Mouse (Mus musculus) E14TG2a.4 (cell line): ENCODE data around the gene Ncoa7.

Source experiments
- H3K27me3 ChIP-seq: 2 replicates; pipeline ENCODE4 v1.6.1; 2014; ENCODE audit warnings: low read length, control low read depth; ENCODE audit not compliant: insufficient read depth
- H3K36me3 ChIP-seq: 2 replicates; pipeline ENCODE4 v1.6.1; 2014; ENCODE audit warnings: low read length, control low read depth; ENCODE audit not compliant: insufficient read depth
- H3K4me1 ChIP-seq: replicated peaks from 2 replicates; pipeline ENCODE4 v1.6.1; 2014; ENCODE audit warnings: low read depth, low read length, control low read depth
- H3K4me3 ChIP-seq: replicated peaks from 2 replicates; pipeline ENCODE4 v1.5.1; 2014; ENCODE audit warnings: mild to moderate bottlenecking, low read length
- H3K9me3 ChIP-seq: 2 replicates; pipeline ENCODE4 v1.6.1; 2014; ENCODE audit warnings: low read length, control low read depth
- CTCF ChIP-seq: conservative IDR thresholded peaks from 2 replicates; pipeline ENCODE4 v1.5.1; 2014; ENCODE audit warnings: low read length
- NANOG ChIP-seq: IDR thresholded peaks from 2 replicates; pipeline ENCODE4 v1.6.1; 2014; ENCODE audit warnings: borderline replicate concordance, low read length, mixed read lengths
- POU5F1 ChIP-seq: IDR thresholded peaks from 2 replicates; pipeline ENCODE4 v1.6.1; 2014; ENCODE audit warnings: low read length, borderline replicate concordance

Ncoa7 gene

GRCm38 (mm10) chr10:30720556-30720955 lies 82.6 kb downstream of the Ncoa7 start:
- Histone ChIP-seq H3K27me3 (no peaks in the 10 kb centered on the region), H3K4me3 (no peak overlapping the region), H3K9me3 (no peaks in the 10 kb centered on the region), H3K4me1 (peaks cover 39% of the 10 kb centered on the region), H3K36me3 (peaks cover 15% of the 10 kb centered on the region)
- TF ChIP-seq NANOG (no peak), CTCF (no peak)

GRCm38 (mm10) chr10:30719947-30720346 lies 83.2 kb downstream of the Ncoa7 start:
- no peak for TF ChIP-seq POU5F1
- TF ChIP-seq CTCF: no peak
- no peak for TF ChIP-seq NANOG
- Histone ChIP-seq H3K27me3 (no peaks in the 10 kb centered on the region), H3K9me3 (no peaks in the 10 kb centered on the region), H3K36me3 (peaks cover 15% of the 10 kb centered on the region), H3K4me3 (no peak overlapping the region), H3K4me1 (peaks cover 33% of the 10 kb centered on the region)

DNA sequence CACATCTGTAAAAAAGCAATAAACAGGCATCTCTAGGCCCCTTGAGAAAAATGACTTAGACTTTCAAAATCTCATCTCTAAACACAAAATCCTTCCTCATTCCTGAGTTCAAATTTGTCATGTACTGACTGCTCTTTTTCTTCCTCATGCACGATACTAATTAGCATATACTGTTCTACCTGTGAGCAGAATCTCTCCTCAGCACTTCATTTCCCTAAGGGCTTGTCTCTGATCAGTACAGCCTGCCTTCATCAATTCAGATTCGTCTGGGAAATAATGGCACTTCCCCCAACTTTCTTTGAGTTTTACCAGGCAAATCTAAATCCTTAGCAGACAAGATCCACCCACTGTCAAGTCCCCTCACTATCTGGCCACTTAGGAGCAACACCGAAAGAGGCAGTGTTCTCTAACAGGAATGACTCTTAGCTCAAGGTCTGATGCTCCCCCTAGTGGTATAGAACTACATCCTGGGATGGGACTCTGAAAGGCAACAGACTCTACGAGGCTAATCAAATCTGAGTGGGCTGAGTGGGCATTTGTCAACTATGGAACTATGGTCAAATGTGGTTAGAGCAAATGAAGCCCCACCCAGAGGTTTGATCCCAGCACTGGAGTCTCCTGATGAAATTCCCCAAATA lies 84.3 kb downstream of the Ncoa7 start:
- Histone ChIP-seq H3K9me3 (no peaks in the 10 kb centered on the region), H3K4me1 (peaks cover 27% of the 10 kb centered on the region), H3K36me3 (peaks cover 15% of the 10 kb centered on the region), H3K27me3 (no peaks in the 10 kb centered on the region), H3K4me3 (no peak overlapping the region)
- TF ChIP-seq CTCF (peak; percentile 81), POU5F1 (no peak)

GRCm38 (mm10) chr10:30716171-30716570 lies 87.0 kb downstream of the Ncoa7 start:
- Histone ChIP-seq H3K9me3 (no peaks in the 10 kb centered on the region), H3K27me3 (no peaks in the 10 kb centered on the region), H3K4me3 (no peak overlapping the region), H3K36me3 (peaks cover 10% of the 10 kb centered on the region), H3K4me1 (peaks cover 27% of the 10 kb centered on the region)
- no peak for TF ChIP-seq NANOG
- TF ChIP-seq POU5F1: no peak
- TF ChIP-seq CTCF: no peak

GRCm38 (mm10) chr10:30712540-30712939 lies 90.6 kb downstream of the Ncoa7 start:
- no peak overlapping the region for H3K4me3 ChIP-seq
- H3K4me1 ChIP-seq: no peaks in the 10 kb centered on the region
- no peaks in the 10 kb centered on the region for H3K9me3 ChIP-seq
- no peak for TF ChIP-seq NANOG
- H3K27me3 ChIP-seq: no peaks in the 10 kb centered on the region
- no peaks in the 10 kb centered on the region for H3K36me3 ChIP-seq

DNA sequence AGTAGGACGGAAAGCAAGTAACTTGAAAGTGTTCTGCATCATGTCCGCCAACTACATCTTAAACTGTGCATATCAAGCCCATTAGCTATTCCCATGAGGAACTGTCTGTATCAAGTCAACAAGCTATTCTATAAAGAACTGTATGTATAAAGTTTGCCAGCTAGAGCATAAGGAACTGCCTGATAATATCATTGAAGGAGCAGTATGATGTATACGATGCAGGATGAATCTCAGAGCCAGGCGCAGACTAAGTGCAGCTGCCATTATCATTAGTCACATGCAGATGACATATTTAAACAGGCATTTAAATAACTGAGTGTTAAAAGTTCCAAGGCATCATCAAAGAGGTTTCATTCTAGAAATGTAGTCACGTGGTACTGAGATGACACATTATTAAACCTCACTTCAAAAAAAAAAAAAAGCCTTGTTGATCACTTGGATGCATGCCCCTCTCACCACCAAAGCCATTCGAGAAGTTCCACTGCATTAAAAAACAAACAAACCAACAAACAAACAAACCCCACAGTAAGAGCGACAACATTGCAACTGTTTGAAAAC lies 93.2 kb downstream of the Ncoa7 start:
- TF ChIP-seq POU5F1: no peak
- TF ChIP-seq NANOG: no peak
- TF ChIP-seq CTCF: no peak
- Histone ChIP-seq H3K27me3 (no peaks in the 10 kb centered on the region), H3K4me3 (no peak overlapping the region), H3K9me3 (no peaks in the 10 kb centered on the region), H3K4me1 (no peaks in the 10 kb centered on the region), H3K36me3 (no peaks in the 10 kb centered on the region)

DNA sequence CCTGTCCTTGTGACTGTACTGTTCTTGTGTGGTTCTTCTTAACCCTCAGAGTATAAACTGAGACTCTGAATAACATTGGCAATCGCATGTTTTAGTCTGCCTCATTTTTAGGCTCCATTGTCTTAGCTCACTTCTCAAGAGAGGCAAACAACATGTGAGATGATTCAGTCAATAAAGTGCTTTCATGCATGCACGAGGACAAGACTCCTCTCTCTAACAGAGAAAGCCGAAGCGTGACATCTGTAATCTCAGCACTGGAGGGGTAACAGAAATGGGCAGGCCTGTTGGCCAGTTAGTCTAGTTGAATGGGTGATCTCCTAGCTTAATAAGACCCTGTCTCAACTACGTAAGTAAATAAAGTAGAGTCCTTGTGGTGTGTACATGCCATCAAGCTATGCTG lies 95.1 kb downstream of the Ncoa7 start:
- Histone ChIP-seq H3K9me3 (no peaks in the 10 kb centered on the region), H3K27me3 (no peaks in the 10 kb centered on the region), H3K4me1 (no peaks in the 10 kb centered on the region), H3K4me3 (no peak overlapping the region), H3K36me3 (no peaks in the 10 kb centered on the region)
- TF ChIP-seq NANOG (no peak), POU5F1 (no peak), CTCF (no peak)

DNA sequence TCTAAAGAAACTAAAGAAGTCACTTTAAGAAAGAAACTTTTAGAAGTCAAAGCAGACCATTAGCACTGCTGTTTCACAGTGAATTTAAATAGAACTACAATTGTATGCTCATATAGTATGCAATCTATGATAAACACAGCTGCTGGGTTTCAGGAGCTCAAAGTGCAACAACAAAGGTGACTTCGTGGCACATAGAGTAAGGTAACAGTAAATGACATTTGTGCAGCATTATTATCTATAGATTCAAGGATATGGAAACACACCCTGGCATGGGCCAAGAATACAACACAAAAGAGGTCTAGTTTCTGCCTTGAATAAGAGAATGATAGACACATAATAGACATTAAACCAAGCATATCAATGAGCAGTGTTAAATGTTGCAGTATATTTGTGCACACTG lies 100.5 kb downstream of the Ncoa7 start:
- H3K4me1 ChIP-seq: no peaks in the 10 kb centered on the region
- no peaks in the 10 kb centered on the region for H3K36me3 ChIP-seq
- H3K27me3 ChIP-seq: no peaks in the 10 kb centered on the region
- no peak overlapping the region for H3K4me3 ChIP-seq
- TF ChIP-seq CTCF: no peak
- H3K9me3 ChIP-seq: no peaks in the 10 kb centered on the region

DNA sequence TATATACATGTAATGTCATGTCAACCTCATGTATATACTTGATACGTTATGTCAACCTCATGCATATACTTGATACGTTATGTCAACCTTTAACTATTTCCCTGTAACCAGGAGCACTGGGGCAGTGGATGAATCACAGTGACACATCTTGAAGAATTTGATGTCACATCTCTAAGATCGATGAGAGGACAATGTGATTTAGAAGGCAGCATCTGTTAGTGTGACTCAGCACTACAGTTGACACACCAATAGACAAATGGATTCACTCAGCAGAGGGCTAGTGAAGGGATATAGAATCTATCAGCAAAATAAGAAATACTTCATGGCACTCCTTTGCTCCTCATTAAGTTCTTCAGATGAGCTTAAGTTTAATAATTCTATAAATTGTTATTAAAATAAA lies 116.3 kb downstream of the Ncoa7 start:
- no peaks in the 10 kb centered on the region for H3K9me3 ChIP-seq
- no peak overlapping the region for H3K4me3 ChIP-seq
- H3K27me3 ChIP-seq: no peaks in the 10 kb centered on the region
- H3K36me3 ChIP-seq: peaks cover 11% of the 10 kb centered on the region
- TF ChIP-seq POU5F1 (no peak), NANOG (no peak), CTCF (no peak)
- H3K4me1 ChIP-seq: peaks cover 5% of the 10 kb centered on the region; the same call in 1 of the 2 replicates
